Comparison of ENCODE assay signal across 20 mouse cellular contexts in genomic region chr12:85159592-85159991, GRCm38 (mm10). TPM values are rescaled to one million over a fixed set of nuclear protein-coding genes. Genes with fewer than 3 reads are reported as not detected.
DNase-seq lines count a peak whose midpoint lies in the region; ATAC-seq and TF ChIP-seq lines count a peak whose summit lies in the region.
"Had no signal": no experiment of that assay in that cellular context is flagged by ENCODE, and none has a peak within 500 bp of the region (broad histone marks: within the 10 kb centered on the region; RNA-seq: fewer than 3 reads in every experiment).

No protein-coding gene starts in this region.

- ATAC-seq in limb, embryonic 14.5 days (ENCODE audit: low FRiP score, low read depth): peak; percentile 47
- ATAC-seq: forebrain, embryonic 16.5 days; inflammation-experienced regulatory T-cells, adult 6 months; lung, postnatal 0 days had no signal

- TF ChIP-seq CTCF in gastrocnemius, adult 2 months (IDR thresholded peaks at IDR 0.05): no peak

- H3K4me2 ChIP-seq in limb, embryonic 14.5 days (replicated peaks; ENCODE audit: low read depth, low read length, severe bottlenecking): no peak overlapping the region
- H3K4me2 ChIP-seq: hindbrain, embryonic 13.5 days; midbrain, embryonic 12.5 days; neural tube, embryonic 13.5 days had no signal

- intact Hi-C loops in gastrocnemius, adult 2 months (cut with DNase I): no loop called here
- intact Hi-C loops in left cerebral cortex, postnatal 14 days (cut with DNase I): no loop called here

- no peak overlapping the region for H3K9ac ChIP-seq in limb, embryonic 14.5 days (ENCODE audit: low read depth, low read length, severe bottlenecking)
- H3K9ac ChIP-seq: hindbrain, embryonic 13.5 days; midbrain, embryonic 12.5 days; neural tube, embryonic 13.5 days had no signal

- H3K9me3 ChIP-seq in limb, embryonic 14.5 days (ENCODE audit: control insufficient read depth, low read length): no peaks in the 10 kb centered on the region
- H3K9me3 ChIP-seq: G1E; hindbrain, embryonic 13.5 days; midbrain, embryonic 12.5 days; neural tube, embryonic 13.5 days had no signal

- H3K4me1 ChIP-seq in limb, embryonic 14.5 days (ENCODE audit: control insufficient read depth, insufficient read depth, low read length): no peaks in the 10 kb centered on the region
- H3K4me1 ChIP-seq: hindbrain, embryonic 13.5 days; midbrain, embryonic 12.5 days; neural tube, embryonic 13.5 days had no signal

- 73% methylated on average over 5 of the region's 5 CpGs for WGBS in limb, embryonic 14.5 days

- TF ChIP-seq POLR2A in limb, embryonic 14.5 days (IDR thresholded peaks at IDR 0.05; ENCODE audit: borderline replicate concordance, extremely low read depth, insufficient read depth, insufficient read length): no peak

- no peaks in the 10 kb centered on the region for H3K27me3 ChIP-seq in limb, embryonic 14.5 days (ENCODE audit: control insufficient read depth, insufficient read depth, low read length)
- H3K27me3 ChIP-seq: hindbrain, embryonic 13.5 days; midbrain, embryonic 12.5 days; neural tube, embryonic 13.5 days had no signal

- H3K4me3 ChIP-seq in gastrocnemius, adult 2 months: no peak overlapping the region
- no peak overlapping the region for H3K4me3 ChIP-seq in limb, embryonic 14.5 days (replicated peaks; ENCODE audit: low read length)
- H3K4me3 ChIP-seq: hindbrain, embryonic 13.5 days; midbrain, embryonic 12.5 days; neural tube, embryonic 13.5 days had no signal

- H3K36me3 ChIP-seq in limb, embryonic 14.5 days (ENCODE audit: control insufficient read depth, insufficient read depth, low read length): no peaks in the 10 kb centered on the region
- H3K36me3 ChIP-seq: G1E; hindbrain, embryonic 13.5 days; midbrain, embryonic 12.5 days; neural tube, embryonic 13.5 days had no signal

- peak; percentile 67 for DNase-seq in gastrocnemius, adult 2 months
- no peak for DNase-seq in gastrocnemius, adult 8-10 months (ENCODE audit: low spot score in 2 of 2)
- peak; percentile 29 for DNase-seq in ZHBTc4 (ENCODE audit: low read depth, low spot score)
- DNase-seq in heart, adult 9 months (ENCODE audit: low spot score in 2 of 2): peak; percentile 80 to 82
- peak; percentile 30 for DNase-seq in limb, embryonic 14.5 days (ENCODE audit: low spot score)
- no peak for DNase-seq in left cerebral cortex, postnatal 14 days (ENCODE audit: low spot score in 2 of 2)
- DNase-seq in embryo, embryonic 9.5 days (ENCODE audit: extremely low spot score): no peak
- DNase-seq: adrenal gland, postnatal 14 days; cerebellum, adult 11-12 months; cerebellum, postnatal 14 days; liver; right cerebral cortex, adult 18-20 months; thymus, postnatal 36 days had no signal

- H3K27ac ChIP-seq in gastrocnemius, adult 2 months: peak overlapping the region; percentile 74
- no peak overlapping the region for H3K27ac ChIP-seq in limb, embryonic 14.5 days (replicated peaks; ENCODE audit: low read depth, low read length)
- H3K27ac ChIP-seq: hindbrain, embryonic 13.5 days; midbrain, embryonic 12.5 days; neural tube, embryonic 13.5 days had no signal

RNA-seq across cellular contexts. Expression of gene Rps6kl1, which starts 8.5 kb away (rescaled TPM):
- 1 to 10 TPM in 1 of 2 experiments, under 1 TPM in 1; 0.94 to 1.1 TPM for total RNA-seq in gastrocnemius, adult 2 months (2021)
- under 1 TPM; 0.31 to 0.46 (median 0.32) TPM for total RNA-seq in gastrocnemius, adult 8-10 months (2022)
- 0.37 and 0.43 TPM in 2 replicates for polyA plus RNA-seq in limb, embryonic 14.5 days (2012; rRNA removed)
- polyA plus RNA-seq in limb, embryonic 14.5 days (2014; fragmentation: Nextera tagmentation; extraction: Ambion mirVana): 0.39 and 0.50 TPM in 2 replicates
- total RNA-seq in left cerebral cortex, postnatal 14 days (2021): 10 to 100 TPM; 37.9 to 41.1 TPM

RNA-seq across cellular contexts. Expression of gene Pgf, which starts 18.0 kb away (rescaled TPM):
- 1 to 10 TPM; 1.5 to 1.8 TPM for total RNA-seq in gastrocnemius, adult 2 months (2021)
- total RNA-seq in gastrocnemius, adult 8-10 months (2022): 1 to 10 TPM in 3 of 4 experiments, under 1 TPM in 1; 0.70 to 2.1 (median 1.5) TPM
- polyA plus RNA-seq in limb, embryonic 14.5 days (2012; rRNA removed): 10.0 and 10.3 TPM in 2 replicates
- 14.6 and 16.1 TPM in 2 replicates for polyA plus RNA-seq in limb, embryonic 14.5 days (2014; fragmentation: Nextera tagmentation; extraction: Ambion mirVana)
- 1 to 10 TPM; 2.5 to 2.7 TPM for total RNA-seq in left cerebral cortex, postnatal 14 days (2021)
- polyA plus RNA-seq: G1E; inflammation-experienced regulatory T-cells, adult 6 months had no signal

RNA-seq across cellular contexts. Expression of gene Dlst, which starts 49.0 kb away (rescaled TPM):
- total RNA-seq in gastrocnemius, adult 2 months (2021): 100 to 1,000 TPM; 247 to 365 TPM
- total RNA-seq in gastrocnemius, adult 8-10 months (2022): 100 to 1,000 TPM; 236 to 267 (median 263) TPM
- polyA plus RNA-seq in limb, embryonic 14.5 days (2012; rRNA removed): 155 and 168 TPM in 2 replicates
- 95.7 and 99.0 TPM in 2 replicates for polyA plus RNA-seq in limb, embryonic 14.5 days (2014; fragmentation: Nextera tagmentation; extraction: Ambion mirVana)
- 100 to 1,000 TPM; 173 TPM for total RNA-seq in left cerebral cortex, postnatal 14 days (2021)

RNA-seq across cellular contexts. Expression of gene Prox2, which starts 49.0 kb away (rescaled TPM):
- total RNA-seq in gastrocnemius, adult 2 months (2021): 1 to 10 TPM; 1.7 to 3.0 TPM
- 1 to 10 TPM; 2.0 to 3.3 (median 2.6) TPM for total RNA-seq in gastrocnemius, adult 8-10 months (2022)
- polyA plus RNA-seq in limb, embryonic 14.5 days (2012; rRNA removed): 2.4 and 2.5 TPM in 2 replicates
- 3.2 and 3.9 TPM in 2 replicates for polyA plus RNA-seq in limb, embryonic 14.5 days (2014; fragmentation: Nextera tagmentation; extraction: Ambion mirVana)
- 1 to 10 TPM; 1.0 to 1.2 TPM for total RNA-seq in left cerebral cortex, postnatal 14 days (2021)

RNA-seq across cellular contexts. Expression of gene Eif2b2, which starts 59.7 kb away (rescaled TPM):
- total RNA-seq in gastrocnemius, adult 2 months (2021): 10 to 100 TPM; 56.1 to 63.1 TPM
- total RNA-seq in gastrocnemius, adult 8-10 months (2022): 10 to 100 TPM; 50.2 to 68.0 (median 60.0) TPM
- 109 and 128 TPM in 2 replicates for polyA plus RNA-seq in limb, embryonic 14.5 days (2012; rRNA removed)
- polyA plus RNA-seq in limb, embryonic 14.5 days (2014; fragmentation: Nextera tagmentation; extraction: Ambion mirVana): 78.2 and 79.6 TPM in 2 replicates
- 10 to 100 TPM; 63.5 to 65.0 TPM for total RNA-seq in left cerebral cortex, postnatal 14 days (2021)

Comparison
In these comparisons a context has a peak if more than half of its experiments do, and no peak if none do; other contexts are left out.
1. DNase-seq: peak in gastrocnemius, adult 2 months (single experiment), ZHBTc4 (single experiment), heart, adult 9 months (2 of 2) and limb, embryonic 14.5 days (single experiment); none in gastrocnemius, adult 8-10 months (0 of 2), left cerebral cortex, postnatal 14 days (0 of 2) and embryo, embryonic 9.5 days (single experiment).
2. RNA of gene Rps6kl1, which starts 8.5 kb away (total RNA-seq): 37.9 to 41.1 TPM in left cerebral cortex, postnatal 14 days; 0.94 to 1.1 TPM in gastrocnemius, adult 2 months and 0.31 to 0.46 TPM in gastrocnemius, adult 8-10 months; every median in the first group is over 10 times any median in the second.